In the genomic region with DNA sequence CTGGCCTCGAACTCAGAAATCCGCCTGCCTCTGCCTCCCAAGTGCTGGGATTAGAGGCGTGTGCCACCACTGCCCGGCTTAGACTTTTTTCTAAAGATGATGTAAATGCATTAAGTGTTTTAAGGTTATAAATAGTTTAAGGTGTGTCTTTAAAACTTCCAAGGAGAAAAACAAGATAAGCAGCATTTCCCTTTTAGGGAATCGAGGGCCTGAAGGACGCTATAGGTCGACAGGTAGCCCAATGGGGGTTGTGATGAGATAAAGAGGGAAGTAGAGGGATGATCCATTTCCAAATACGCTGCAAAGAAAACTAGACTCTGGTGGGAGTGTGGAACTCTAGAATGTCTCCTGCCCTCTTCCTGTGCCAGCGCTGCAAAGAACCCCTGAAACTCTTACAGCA, we compare ENCODE assay signal across 37 mouse cellular contexts. TPM values are rescaled to one million over a fixed set of nuclear protein-coding genes. Genes with fewer than 3 reads are reported as not detected.
"Had no signal": no experiment of that assay in that cellular context is flagged by ENCODE, and none has a peak within 500 bp of the region (broad histone marks: within the 10 kb centered on the region; RNA-seq: fewer than 3 reads in every experiment).

TSS of gene Gm38100 (plus strand) at position 301 of the 400 bp plus-strand sequence.

- DNase-seq: heart, postnatal 10 days; heart, postnatal 14 days; heart, postnatal 36 days; heart, postnatal 4 days; kidney, adult 18-20 months; kidney, adult 2 months; kidney, adult 8-10 months; kidney, adult 9 months; kidney, postnatal 10 days; kidney, postnatal 14 days; kidney, postnatal 25 days; kidney, postnatal 36 days; kidney, postnatal 4 days; layer of hippocampus, adult 9-11 months; layer of hippocampus, postnatal 36 days had no signal

- H3K4me1 ChIP-seq: heart, embryonic 10.5 days; heart, embryonic 12.5 days; heart, embryonic 15.5 days; hindbrain, embryonic 10.5 days; hindbrain, embryonic 12.5 days; hindbrain, embryonic 13.5 days; hindbrain, embryonic 15.5 days; intestine, embryonic 15.5 days; kidney, embryonic 15.5 days had no signal

- H3K36me3 ChIP-seq: heart, embryonic 10.5 days; heart, embryonic 12.5 days; heart, embryonic 13.5 days; heart, embryonic 15.5 days; hindbrain, embryonic 10.5 days; hindbrain, embryonic 12.5 days; hindbrain, embryonic 13.5 days; hindbrain, embryonic 15.5 days; intestine, embryonic 15.5 days; kidney, embryonic 15.5 days had no signal

- H3K9me3 ChIP-seq: heart, embryonic 10.5 days; heart, embryonic 12.5 days; heart, embryonic 13.5 days; heart, embryonic 15.5 days; hindbrain, embryonic 10.5 days; hindbrain, embryonic 12.5 days; hindbrain, embryonic 13.5 days; hindbrain, embryonic 15.5 days; intestine, embryonic 15.5 days; kidney, embryonic 15.5 days had no signal

- H3K27ac ChIP-seq: heart, embryonic 10.5 days; heart, embryonic 13.5 days; heart, embryonic 15.5 days; hindbrain, embryonic 10.5 days; hindbrain, embryonic 12.5 days; hindbrain, embryonic 13.5 days; hindbrain, embryonic 14.5 days; hindbrain, embryonic 15.5 days; hindbrain, postnatal 0 days; intestine, embryonic 15.5 days; kidney, embryonic 15.5 days; kidney, postnatal 0 days; layer of hippocampus, adult 2 months had no signal

- H3K27me3 ChIP-seq: heart, embryonic 12.5 days; heart, embryonic 13.5 days; heart, embryonic 15.5 days; hindbrain, embryonic 12.5 days; hindbrain, embryonic 13.5 days; hindbrain, embryonic 15.5 days; intestine, embryonic 15.5 days; kidney, embryonic 15.5 days had no signal

- H3K4me3 ChIP-seq: heart, embryonic 10.5 days; heart, embryonic 12.5 days; heart, embryonic 13.5 days; heart, embryonic 15.5 days; hindbrain, embryonic 10.5 days; hindbrain, embryonic 12.5 days; hindbrain, embryonic 13.5 days; hindbrain, embryonic 15.5 days; intestine, embryonic 15.5 days; kidney, embryonic 15.5 days; layer of hippocampus, adult 2 months had no signal

RNA-seq across cellular contexts. Expression of gene Gm38100, which starts in this region (rescaled TPM):
- polyA plus RNA-seq: heart, embryonic 11.5 days; heart, embryonic 12.5 days; heart, embryonic 13.5 days; hindbrain, embryonic 11.5 days; hindbrain, embryonic 12.5 days; hindbrain, embryonic 13.5 days; hindbrain, embryonic 14.5 days; hindbrain, embryonic 15.5 days; hindbrain, embryonic 16.5 days; hindbrain, postnatal 0 days; inflammation-experienced regulatory T-cells, adult 6 months; intestine, embryonic 15.5 days; intestine, postnatal 0 days; kidney, adult 2 months; kidney, embryonic 14.5 days; kidney, embryonic 16.5 days; kidney, postnatal 0 days; large intestine, adult 2 months had no signal
